Mouse (Mus musculus) embryonic fibroblast, embryonic 13.5 days (primary cell): ENCODE results near the gene Rab3b.

Experiments used
- CTCF ChIP-seq: IDR thresholded peaks from 2 replicates; pipeline ENCODE4 v1.5.1; 2011; ENCODE audit warnings: mild to moderate bottlenecking, control low read depth, low read length, moderate library complexity, borderline replicate concordance; ENCODE audit not compliant: insufficient read depth
- POLR2A ChIP-seq: IDR thresholded peaks from 2 replicates; pipeline ENCODE4 v1.6.1; 2011; ENCODE audit warnings: low read depth, mild to moderate bottlenecking, control low read depth, low read length, moderate library complexity

GRCm38 (mm10) chr4:108989430-108989829, 110.6 kb downstream of the Rab3b start:
- TF ChIP-seq POLR2A (no peak), CTCF (no peak)
